Mouse (Mus musculus) testis, adult 2 months (tissue): Measurements from ENCODE around the gene Vps33b. TPM values are rescaled to one million over a fixed set of nuclear protein-coding genes. Genes with fewer than 3 reads are reported as not detected.

Experiments
- H3K27ac ChIP-seq: fragments of 200-500 bp; 2 replicates; pipeline ENCODE4 v1.5.1; 2012; ENCODE audit warnings: low read depth, low read length; ENCODE audit not compliant: control insufficient read depth, insufficient read depth
- H3K27me3 ChIP-seq: fragments of 200-500 bp; 2 replicates; pipeline ENCODE4 v1.6.1; 2012; ENCODE audit warnings: mild to moderate bottlenecking, low read length, moderate library complexity; ENCODE audit not compliant: control insufficient read depth, insufficient read depth
- H3K36me3 ChIP-seq: fragments of 200-500 bp; 2 replicates; pipeline ENCODE4 v1.6.1; 2012; ENCODE audit warnings: mild to moderate bottlenecking, low read length; ENCODE audit not compliant: control insufficient read depth, insufficient read depth
- H3K4me1 ChIP-seq: fragments of 200-500 bp; 2 replicates; pipeline ENCODE4 v1.6.1; 2012; ENCODE audit warnings: low read length; ENCODE audit not compliant: control insufficient read depth, insufficient read depth
- H3K4me3 ChIP-seq: fragments of 200-500 bp; 2 replicates; pipeline ENCODE4 v1.5.1; 2012; ENCODE audit warnings: low read depth, mild to moderate bottlenecking, low read length, moderate library complexity, mixed read lengths; ENCODE audit not compliant: control insufficient read depth
- CTCF ChIP-seq: fragments of 200-500 bp; IDR thresholded peaks from 2 replicates; pipeline ENCODE4 v1.5.1; 2012; ENCODE audit warnings: low read depth, mild to moderate bottlenecking, inconsistent platforms, low read length, moderate library complexity; ENCODE audit not compliant: control insufficient read depth, insufficient read depth, insufficient replicate concordance
- POLR2A ChIP-seq: fragments of 200-500 bp; IDR thresholded peaks from 2 replicates; pipeline ENCODE4 v1.6.1; 2012; ENCODE audit warnings: low read depth, mild to moderate bottlenecking, inconsistent platforms, low read length, moderate library complexity; ENCODE audit not compliant: control insufficient read depth
- polyA plus RNA-seq: library from polyadenylated mRNA; depleted of rRNA; stranded (reverse); fragments of >200 nt; gene quantifications from 2 replicates; pipeline ENCODE4 v1.2.3, GENCODE M21; 2012

Gene Vps33b
- polyA plus RNA-seq, 1 experiment: 9.4 TPM

- no peak overlapping the region for H3K27ac ChIP-seq
- no peaks in the 10 kb centered on the region for H3K27me3 ChIP-seq
- no peaks in the 10 kb centered on the region; the same call in 1 of the 2 replicates for H3K36me3 ChIP-seq
- no peak overlapping the region for H3K4me3 ChIP-seq
- no peak for TF ChIP-seq CTCF
- TF ChIP-seq POLR2A: no peak
- peaks cover 8% of the 10 kb centered on the region for H3K4me1 ChIP-seq
Measured at GRCm38 (mm10) chr7:80233799-80234198, 35.6 kb upstream of the Vps33b start.

GRCm38 (mm10) chr7:80238542-80238941 lies 30.9 kb upstream of the Vps33b start:
- no peaks in the 10 kb centered on the region; the same call in 1 of the 2 replicates for H3K36me3 ChIP-seq
- no peak overlapping the region for H3K4me3 ChIP-seq
- H3K4me1 ChIP-seq: peaks cover 4% of the 10 kb centered on the region
- H3K27me3 ChIP-seq: no peaks in the 10 kb centered on the region
- no peak for TF ChIP-seq POLR2A
- no peak overlapping the region for H3K27ac ChIP-seq

GRCm38 (mm10) chr7:80241661-80242060 lies 27.8 kb upstream of the Vps33b start:
- no peak overlapping the region for H3K4me3 ChIP-seq
- H3K27me3 ChIP-seq: no peaks in the 10 kb centered on the region
- no peak overlapping the region for H3K27ac ChIP-seq
- TF ChIP-seq CTCF: no peak
- H3K4me1 ChIP-seq: no peaks in the 10 kb centered on the region; the same call in 1 of the 2 replicates
- no peaks in the 10 kb centered on the region for H3K36me3 ChIP-seq

- Histone ChIP-seq H3K27ac (no peak overlapping the region), H3K4me3 (peak overlapping the region; percentile 23; the same call in 1 of the 2 replicates), H3K4me1 (no peaks in the 10 kb centered on the region; the same call in 1 of the 2 replicates), H3K27me3 (no peaks in the 10 kb centered on the region), H3K36me3 (no peaks in the 10 kb centered on the region; the same call in 1 of the 2 replicates)
- TF ChIP-seq CTCF (no peak), POLR2A (no peak)
Measured at GRCm38 (mm10) chr7:80244851-80245250, 24.6 kb upstream of the Vps33b start.

- TF ChIP-seq CTCF: peak; percentile 14; the same call in 1 of the 2 replicates
- TF ChIP-seq POLR2A: peak; percentile 64
- Histone ChIP-seq H3K27me3 (no peaks in the 10 kb centered on the region), H3K36me3 (no peaks in the 10 kb centered on the region; the same call in 1 of the 2 replicates), H3K27ac (peak within 1 kb of the TSS; percentile 91), H3K4me1 (no peaks in the 10 kb centered on the region; the same call in 1 of the 2 replicates), H3K4me3 (peak within 1 kb of the TSS; percentile 93)
Measured at GRCm38 (mm10) chr7:80246148-80246721, 23.2 kb upstream of the Vps33b start, which contains the start of gene Ttll13. Ttll13 (plus strand) TSS chr7:80246376.

GRCm38 (mm10) chr7:80246859-80247258 lies 22.6 kb upstream of the Vps33b start:
- H3K36me3 ChIP-seq: no peaks in the 10 kb centered on the region; the same call in 1 of the 2 replicates
- no peaks in the 10 kb centered on the region; the same call in 1 of the 2 replicates for H3K4me1 ChIP-seq
- TF ChIP-seq POLR2A (no peak), CTCF (no peak)
- H3K27me3 ChIP-seq: no peaks in the 10 kb centered on the region
- H3K27ac ChIP-seq: no peak overlapping the region
- H3K4me3 ChIP-seq: peak overlapping the region; percentile 93

- TF ChIP-seq CTCF (no peak), POLR2A (no peak)
- Histone ChIP-seq H3K4me1 (no peaks in the 10 kb centered on the region), H3K36me3 (no peaks in the 10 kb centered on the region; the same call in 1 of the 2 replicates), H3K4me3 (no peak overlapping the region), H3K27me3 (no peaks in the 10 kb centered on the region), H3K27ac (no peak overlapping the region)
Measured at GRCm38 (mm10) chr7:80252437-80252836, 17.0 kb upstream of the Vps33b start.
